Mouse (Mus musculus) heart, embryonic 10.5 days (tissue): Measurements from ENCODE around the gene Arl9. TPM values are rescaled to one million over a fixed set of nuclear protein-coding genes. Genes with fewer than 3 reads are reported as not detected.
"Not testable (repeated sequence)": the region's sequence is repeated elsewhere in the genome, so short reads cannot be mapped to it uniquely, and the experiment has no call there.

Experiments used
- DNase-seq: peaks from one replicate; pipeline ENCODE4 v3.0.0-alpha.2; 2017; ENCODE audit warnings: low spot score
- H3K27ac ChIP-seq: fragments of 300-500 bp; sonication (generic); 2 replicates; pipeline ENCODE4 v1.5.1; 2016; ENCODE audit warnings: mild to moderate bottlenecking
- H3K27me3 ChIP-seq: fragments of 300-500 bp; sonication (generic); 2 replicates; pipeline ENCODE4 v1.6.1; 2016; ENCODE audit warnings: mild to moderate bottlenecking; ENCODE audit not compliant: poor library complexity, insufficient read depth, severe bottlenecking
- H3K36me3 ChIP-seq: fragments of 300-500 bp; sonication (generic); 2 replicates; pipeline ENCODE4 v1.6.1; 2016; ENCODE audit warnings: mild to moderate bottlenecking, moderate library complexity
- H3K4me1 ChIP-seq: fragments of 300-500 bp; sonication (generic); 2 replicates; pipeline ENCODE4 v1.6.1; 2016; ENCODE audit warnings: mild to moderate bottlenecking
- H3K4me3 ChIP-seq: fragments of 300-500 bp; sonication (generic); 2 replicates; pipeline ENCODE4 v1.5.1; 2016; ENCODE audit warnings: mild to moderate bottlenecking, moderate library complexity
- H3K9me3 ChIP-seq: fragments of 300-500 bp; sonication (generic); 2 replicates; pipeline ENCODE4 v1.6.1; 2016; ENCODE audit warnings: mild to moderate bottlenecking, moderate library complexity
- WGBS: fragments of 180-500 bp; shearing (Covaris S2); methylation state at CpG from one replicate; pipeline ENCODE4 v1.1.7; 2016; 5-methylcytosine and 5-hydroxymethylcytosine counted together
- polyA plus RNA-seq: library from polyadenylated mRNA; unstranded; fragments of >200 nt; fragmentation: Nextera tagmentation; extraction: Ambion mirVana; gene quantifications from 2 replicates; pipeline ENCODE4 v1.2.1, GENCODE M21; 2016

The Arl9 gene
- 0.45 TPM in 1 of 2 replicates, not detected in the other for polyA plus RNA-seq

- H3K9me3 ChIP-seq, result no peaks in the 10 kb centered on the region
- H3K4me3 ChIP-seq, result no peak within 1 kb of the TSS
- peaks cover 22% of the 10 kb centered on the region for H3K36me3 ChIP-seq
- no peak within 1 kb of the TSS for H3K27ac ChIP-seq
- 92% methylated on average over 6 of the region's 6 CpGs for WGBS
- DNase-seq, result no peak
- no peaks in the 10 kb centered on the region for H3K27me3 ChIP-seq
- H3K4me1 ChIP-seq, result no peaks in the 10 kb centered on the region
These were observed at the start of gene Arl9 for GRCm38 (mm10) chr5:77004051-77004821. TSS of gene Arl9 (plus strand) at chr5:77004055.

GRCm38 (mm10) chr5:76954271-76954900, 49.5 kb upstream of the Arl9 start:
- no peak overlapping the region; the same call in none of the 2 replicates for H3K27ac ChIP-seq
- WGBS, result 80% methylated on average over 6 of the region's 6 CpGs
- no peak for DNase-seq
- H3K4me3 ChIP-seq, result no peak overlapping the region
- no peaks in the 10 kb centered on the region for H3K27me3 ChIP-seq
- peaks cover 50% of the 10 kb centered on the region for H3K36me3 ChIP-seq
- peaks cover 18% of the 10 kb centered on the region for H3K4me1 ChIP-seq
- no peaks in the 10 kb centered on the region for H3K9me3 ChIP-seq

- Histone ChIP-seq H3K9me3 (no peaks in the 10 kb centered on the region), H3K36me3 (peaks cover 59% of the 10 kb centered on the region), H3K27me3 (no peaks in the 10 kb centered on the region), H3K4me1 (peaks cover 18% of the 10 kb centered on the region), H3K27ac (peak overlapping the region; percentile 29; the same call in 1 of the 2 replicates), H3K4me3 (no peak overlapping the region)
- 71% methylated on average over 4 of the region's 4 CpGs for WGBS
- DNase-seq, result no peak
These were observed 48.4 kb upstream of the Arl9 start for GRCm38 (mm10) chr5:76955474-76955873.

GRCm38 (mm10) chr5:76957954-76958353, 45.9 kb upstream of the Arl9 start:
- H3K27ac ChIP-seq, result no peak overlapping the region
- H3K27me3 ChIP-seq, result no peaks in the 10 kb centered on the region
- no peaks in the 10 kb centered on the region for H3K9me3 ChIP-seq
- H3K4me3 ChIP-seq, result no peak overlapping the region
- DNase-seq, result no peak
- 88% methylated on average over 1 of the region's 1 CpGs for WGBS
- H3K4me1 ChIP-seq, result peaks cover 13% of the 10 kb centered on the region; the same call in 1 of the 2 replicates
- H3K36me3 ChIP-seq, result peaks cover 83% of the 10 kb centered on the region

GRCm38 (mm10) chr5:76959587-76959986, 44.3 kb upstream of the Arl9 start:
- no peak for DNase-seq
- Histone ChIP-seq H3K4me3 (no peak overlapping the region), H3K4me1 (peaks cover 7% of the 10 kb centered on the region; the same call in 1 of the 2 replicates), H3K27ac (no peak overlapping the region), H3K9me3 (no peaks in the 10 kb centered on the region), H3K36me3 (peaks cover 93% of the 10 kb centered on the region), H3K27me3 (no peaks in the 10 kb centered on the region)
- 87% methylated on average over 5 of the region's 5 CpGs for WGBS

GRCm38 (mm10) chr5:76962545-76962944, 41.3 kb upstream of the Arl9 start:
- DNase-seq, result no peak
- Histone ChIP-seq H3K36me3 (peaks cover 94% of the 10 kb centered on the region), H3K27me3 (no peaks in the 10 kb centered on the region), H3K4me3 (no peak overlapping the region), H3K4me1 (no peaks in the 10 kb centered on the region), H3K27ac (no peak overlapping the region), H3K9me3 (no peaks in the 10 kb centered on the region)
- WGBS, result 84% methylated on average over 11 of the region's 11 CpGs

GRCm38 (mm10) chr5:76964651-76965050, 39.2 kb upstream of the Arl9 start:
- no peaks in the 10 kb centered on the region for H3K9me3 ChIP-seq
- no peaks in the 10 kb centered on the region for H3K4me1 ChIP-seq
- DNase-seq, result no peak
- H3K27ac ChIP-seq, result no peak overlapping the region
- H3K36me3 ChIP-seq, result peaks cover 96% of the 10 kb centered on the region
- H3K27me3 ChIP-seq, result no peaks in the 10 kb centered on the region
- WGBS, result 89% methylated on average over 3 of the region's 3 CpGs
- H3K4me3 ChIP-seq, result no peak overlapping the region

GRCm38 (mm10) chr5:76969250-76969649, 34.6 kb upstream of the Arl9 start:
- Histone ChIP-seq H3K27ac (no peak overlapping the region), H3K4me3 (no peak overlapping the region), H3K27me3 (no peaks in the 10 kb centered on the region), H3K4me1 (peaks cover 8% of the 10 kb centered on the region), H3K36me3 (peaks cover 63% of the 10 kb centered on the region), H3K9me3 (no peaks in the 10 kb centered on the region)
- DNase-seq, result no peak
- 86% methylated on average over 5 of the region's 5 CpGs for WGBS

- not testable (repeated sequence) for DNase-seq, H3K27me3 ChIP-seq, H3K9me3 ChIP-seq, H3K27ac ChIP-seq, H3K4me3 ChIP-seq
- Histone ChIP-seq H3K36me3 (peaks cover 46% of the 10 kb centered on the region), H3K4me1 (peaks cover 13% of the 10 kb centered on the region)
- WGBS, result 65% methylated on average over 1 of the region's 1 CpGs
These were observed 32.7 kb upstream of the Arl9 start for GRCm38 (mm10) chr5:76971115-76971514.

- Histone ChIP-seq H3K27me3 (no peaks in the 10 kb centered on the region), H3K36me3 (peaks cover 40% of the 10 kb centered on the region)
- WGBS, result 64% methylated on average over 3 of the region's 3 CpGs
These were observed 30.4 kb upstream of the Arl9 start for GRCm38 (mm10) chr5:76973488-76973887.

GRCm38 (mm10) chr5:76974207-76974553, 29.7 kb upstream of the Arl9 start:
- peak overlapping the region; percentile 87 for H3K4me3 ChIP-seq
- no peaks in the 10 kb centered on the region for H3K27me3 ChIP-seq
- H3K27ac ChIP-seq, result peak overlapping the region; percentile 93
- peaks cover 13% of the 10 kb centered on the region for H3K4me1 ChIP-seq
- no peak for DNase-seq
- H3K36me3 ChIP-seq, result peaks cover 40% of the 10 kb centered on the region
- H3K9me3 ChIP-seq, result no peaks in the 10 kb centered on the region
- WGBS, result 2% methylated on average over 17 of the region's 17 CpGs

More at GRCm38 (mm10) chr5:76973488-76973887, 30.4 kb upstream of the Arl9 start:
- Histone ChIP-seq H3K4me1 (peaks cover 13% of the 10 kb centered on the region), H3K27ac (no peak overlapping the region), H3K9me3 (no peaks in the 10 kb centered on the region), H3K4me3 (peak overlapping the region; percentile 87)
- DNase-seq, result no peak

- H3K27me3 ChIP-seq, result no peaks in the 10 kb centered on the region
- WGBS, result under 1% methylated on average over 60 of the region's 60 CpGs
- H3K4me1 ChIP-seq, result peaks cover 13% of the 10 kb centered on the region
- peaks cover 40% of the 10 kb centered on the region for H3K36me3 ChIP-seq
- H3K27ac ChIP-seq, result peak within 1 kb of the TSS; percentile 93
- no peaks in the 10 kb centered on the region for H3K9me3 ChIP-seq
- H3K4me3 ChIP-seq, result peak within 1 kb of the TSS; percentile 87
- peak; percentile 95 for DNase-seq
These were observed 29.1 kb upstream of the Arl9 start, which contains the start of gene Srp72 for GRCm38 (mm10) chr5:76974554-76975285. TSS of gene Srp72 (plus strand) at chr5:76974683.

- Histone ChIP-seq H3K27ac (no peak overlapping the region), H3K4me3 (peak overlapping the region; percentile 87), H3K27me3 (no peaks in the 10 kb centered on the region), H3K36me3 (peaks cover 41% of the 10 kb centered on the region), H3K9me3 (no peaks in the 10 kb centered on the region), H3K4me1 (peaks cover 13% of the 10 kb centered on the region)
- WGBS, result 88% methylated on average over 8 of the region's 8 CpGs
- DNase-seq, result no peak
These were observed 28.1 kb upstream of the Arl9 start for GRCm38 (mm10) chr5:76975736-76976135.
